Mouse (Mus musculus) urinary bladder, postnatal 36 days (tissue): ENCODE results near the gene Galnt10.

ENCODE experiments used
- DNase-seq, 2 experiments: peaks; one replicate each; pipeline ENCODE4 v3.0.0; 2022; ENCODE audit warnings: low spot score in 2 of 2, mixed read lengths in 1 of 2

The Galnt10 gene

DNA sequence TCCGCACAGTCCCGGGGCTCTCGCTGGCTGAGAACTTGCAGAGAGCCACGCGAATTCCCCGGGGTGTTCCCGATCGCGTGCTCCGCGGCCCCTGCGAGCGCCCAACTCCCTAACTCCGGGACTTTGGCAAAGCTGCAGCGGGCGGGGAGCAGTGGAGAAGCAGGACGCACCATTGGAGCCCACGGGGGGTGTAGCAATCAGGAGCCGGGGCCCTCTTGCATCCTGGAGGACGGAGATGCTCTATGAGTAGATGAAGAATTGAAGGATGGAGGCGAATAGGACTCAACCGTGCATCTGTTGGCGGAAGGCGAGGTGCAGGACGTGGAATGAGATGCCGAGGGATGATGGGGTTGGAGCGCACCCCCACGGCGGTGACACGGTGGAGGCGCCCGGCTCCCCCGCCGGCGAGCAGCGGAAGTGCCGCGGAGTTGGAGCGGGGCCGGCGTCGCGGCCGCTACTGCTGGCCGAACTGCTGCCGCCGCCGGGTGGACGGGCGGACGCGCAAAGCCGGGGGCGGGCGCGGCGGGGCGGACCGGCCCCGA lies at the start of gene Galnt10:
Gene Galnt10, plus strand, starts transcription at position 425 of the 542 bp plus-strand sequence.
- DNase-seq: peak; percentile 82 to 83

- DNase-seq: no peak
These were observed 49.3 kb upstream of the Galnt10 start for GRCm38 (mm10) chr11:57595899-57596298.

DNA sequence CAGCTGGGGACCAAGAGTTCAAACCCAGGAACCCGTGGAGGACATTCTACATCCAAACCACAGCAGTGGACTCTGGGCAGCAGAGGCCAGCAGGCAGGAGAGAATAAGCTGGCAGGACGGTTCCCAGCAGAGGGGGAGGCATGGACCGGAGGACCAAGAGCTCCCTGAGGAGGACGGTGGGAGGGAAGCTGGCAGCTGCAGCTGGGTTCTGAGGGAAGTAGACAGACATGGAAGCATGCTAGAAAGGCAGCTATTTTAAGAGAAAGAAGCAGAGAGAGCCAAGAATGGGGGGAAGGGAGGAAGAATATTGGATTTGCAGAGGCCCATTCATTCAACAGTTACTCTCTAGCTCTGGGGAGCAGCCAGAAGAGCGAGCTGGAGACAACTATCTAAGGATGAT lies 47.1 kb upstream of the Galnt10 start:
- no peak for DNase-seq

- DNase-seq: no peak
These were observed 45.9 kb upstream of the Galnt10 start for GRCm38 (mm10) chr11:57599304-57599703.

DNA sequence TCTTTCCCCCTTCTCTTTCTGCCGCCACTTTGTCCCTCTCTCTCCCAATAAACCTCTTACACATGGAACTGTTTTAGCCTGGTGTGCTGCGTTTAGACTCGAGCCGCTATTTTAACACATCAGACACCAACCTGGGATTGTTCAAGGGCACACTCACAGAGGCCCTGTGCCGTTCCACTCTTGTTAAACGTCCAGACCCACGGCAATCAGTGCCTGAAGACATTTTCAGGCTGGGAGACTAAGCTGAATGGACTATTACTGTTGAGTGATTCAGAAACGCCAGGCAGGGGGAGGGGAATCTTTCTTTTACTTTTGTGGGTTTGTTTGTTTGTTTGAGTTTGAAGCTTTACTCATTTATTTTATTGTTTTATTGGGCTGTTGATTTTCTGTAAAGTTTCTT lies 45.1 kb upstream of the Galnt10 start:
- DNase-seq: no peak

GRCm38 (mm10) chr11:57600621-57601121 lies 44.6 kb upstream of the Galnt10 start:
- peak in 1 of 2 experiments; percentile 20 for DNase-seq

- no peak for DNase-seq
These were observed 43.3 kb upstream of the Galnt10 start for GRCm38 (mm10) chr11:57601806-57602455.

DNA sequence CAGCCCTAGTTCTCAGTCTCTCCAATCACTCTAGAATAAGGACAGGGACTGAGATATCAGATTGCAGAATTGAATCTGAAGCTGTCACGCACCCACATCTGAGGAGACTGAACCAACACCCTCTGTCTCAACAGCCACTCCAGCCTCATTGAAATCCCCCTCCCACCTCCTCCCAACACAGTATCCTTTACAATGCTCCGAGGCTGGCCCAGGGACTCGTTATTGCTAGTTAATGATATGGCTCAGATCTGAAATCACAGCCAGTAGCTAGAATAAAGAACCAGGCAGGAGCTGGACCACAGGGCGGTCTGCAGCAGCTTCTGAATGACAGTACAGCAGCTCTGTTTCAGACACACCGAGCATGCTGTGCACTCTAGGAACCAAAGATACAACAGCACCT lies 40.2 kb upstream of the Galnt10 start:
- no peak for DNase-seq

DNA sequence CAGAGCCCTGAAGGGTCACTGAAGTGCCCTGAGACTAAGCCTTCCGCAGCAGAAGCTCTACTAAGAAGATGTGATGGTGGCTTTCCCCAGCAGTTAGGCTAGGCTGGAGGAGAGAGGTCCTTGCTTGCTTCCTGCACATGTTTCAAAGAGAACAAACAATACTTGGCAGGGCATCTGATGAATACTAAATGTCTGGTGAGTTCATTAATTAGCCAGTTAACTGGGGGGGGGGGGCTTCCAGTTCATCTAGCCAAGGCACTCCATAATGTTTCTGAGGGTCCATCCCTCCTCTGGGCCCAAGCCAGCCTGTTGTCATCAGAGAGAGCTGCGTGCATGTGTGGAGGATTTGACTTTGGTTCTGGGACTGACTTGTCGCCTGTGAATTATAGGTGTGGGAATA lies 39.6 kb upstream of the Galnt10 start:
- no peak for DNase-seq

DNA sequence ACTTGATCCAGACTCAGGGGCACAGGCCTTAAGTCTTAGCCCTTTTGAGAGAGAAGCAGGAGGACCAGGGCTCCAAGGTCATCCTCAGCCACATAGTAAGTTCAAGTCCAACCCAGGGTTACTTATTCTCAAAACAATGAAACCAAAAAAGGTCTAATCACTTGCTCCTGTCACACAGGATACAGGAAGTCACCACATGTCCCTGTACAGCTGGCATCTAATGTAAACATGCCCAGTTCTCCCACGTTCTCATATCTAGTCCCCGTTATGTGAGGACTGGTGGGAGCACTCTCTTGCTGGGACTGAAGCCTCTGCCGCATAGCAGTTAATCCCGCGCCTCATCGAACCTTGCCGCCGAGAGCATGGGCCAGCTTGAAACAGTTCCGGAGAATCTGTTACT lies 30.7 kb upstream of the Galnt10 start:
- DNase-seq: no peak

DNA sequence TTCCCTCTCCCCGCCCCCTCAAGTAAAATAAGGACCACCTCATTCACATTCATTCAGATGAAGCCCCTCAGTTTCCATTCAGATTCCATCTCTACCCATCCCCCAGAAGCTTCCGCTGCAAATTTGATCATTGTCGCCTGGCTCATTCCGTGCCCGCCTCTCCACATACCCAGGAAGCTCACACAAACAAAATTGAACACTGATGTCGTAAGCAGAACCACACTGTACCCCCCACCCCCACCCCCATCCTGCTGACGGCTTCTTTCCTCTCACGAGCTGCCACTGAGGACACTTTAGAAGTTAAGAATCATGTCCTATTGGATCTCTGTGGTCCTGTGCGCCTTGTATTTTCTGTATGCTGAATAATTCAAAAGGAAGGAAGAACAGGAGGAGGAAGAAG lies 30.0 kb upstream of the Galnt10 start:
- DNase-seq: no peak

DNA sequence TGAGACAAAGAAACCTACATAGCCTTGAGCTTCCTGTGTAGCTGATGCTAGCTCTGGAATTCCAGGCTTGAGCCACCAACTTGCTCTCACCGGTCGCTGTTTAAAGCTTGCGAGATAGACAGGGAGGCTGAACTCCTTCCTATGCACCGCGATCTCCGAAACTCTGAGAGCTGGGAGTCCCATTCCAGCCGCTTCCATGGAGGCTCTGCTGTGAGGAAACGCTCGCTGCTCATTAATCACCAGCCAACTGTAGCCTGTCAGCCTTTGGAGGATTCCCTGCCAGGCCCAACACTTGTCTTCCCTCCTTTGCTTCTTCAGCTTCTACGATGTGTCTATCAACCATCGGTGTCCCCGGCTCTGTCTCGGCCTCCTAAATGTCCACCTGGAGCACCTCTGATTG lies 29.4 kb upstream of the Galnt10 start:
- no peak for DNase-seq

DNA sequence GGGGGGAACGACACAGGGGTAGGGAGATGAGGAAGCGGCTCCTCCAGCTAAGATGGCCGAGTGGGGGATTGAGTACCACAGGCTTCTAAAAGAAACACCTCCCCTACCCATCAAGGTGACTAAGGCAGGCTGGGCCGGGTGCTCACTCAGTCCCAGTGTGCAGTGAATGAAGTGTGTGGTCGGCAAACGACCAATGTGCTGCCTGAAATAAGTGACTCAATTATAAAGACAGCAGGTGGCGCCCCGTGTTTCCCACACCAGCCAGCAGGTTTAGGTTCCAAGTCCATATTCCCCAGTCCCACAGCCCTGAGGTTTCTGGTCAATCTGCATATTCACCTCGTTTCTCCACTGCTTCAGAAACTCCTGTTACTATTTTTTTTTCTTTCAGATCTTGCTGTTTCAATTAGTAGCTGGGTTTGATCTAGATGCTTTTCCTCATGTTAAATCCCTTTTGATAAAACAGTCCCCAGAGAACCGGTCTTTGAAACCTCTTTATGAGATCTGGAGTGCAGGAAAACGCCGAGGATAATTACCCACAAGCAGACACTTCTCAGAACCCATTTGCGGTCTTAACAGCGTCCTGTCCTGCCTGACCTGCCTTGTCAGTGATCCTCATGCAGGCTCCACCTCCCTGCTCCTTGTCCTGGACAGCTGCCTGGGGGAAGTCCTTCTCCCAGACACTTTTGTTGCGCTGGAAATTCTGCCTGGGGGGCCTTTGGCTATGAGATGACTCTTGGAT lies 27.5 kb upstream of the Galnt10 start:
- peak; percentile 26 to 57 for DNase-seq

- DNase-seq: no peak
These were observed 23.8 kb upstream of the Galnt10 start for GRCm38 (mm10) chr11:57621472-57621871.

GRCm38 (mm10) chr11:57621876-57622275 lies 23.4 kb upstream of the Galnt10 start:
- no peak for DNase-seq

GRCm38 (mm10) chr11:57624490-57624893 lies 20.8 kb upstream of the Galnt10 start:
- DNase-seq: no peak

- DNase-seq: no peak
These were observed 19.8 kb upstream of the Galnt10 start for GRCm38 (mm10) chr11:57625465-57625864.

GRCm38 (mm10) chr11:57627086-57627735 lies 18.0 kb upstream of the Galnt10 start:
- peak in 1 of 2 experiments; percentile 15 for DNase-seq

DNA sequence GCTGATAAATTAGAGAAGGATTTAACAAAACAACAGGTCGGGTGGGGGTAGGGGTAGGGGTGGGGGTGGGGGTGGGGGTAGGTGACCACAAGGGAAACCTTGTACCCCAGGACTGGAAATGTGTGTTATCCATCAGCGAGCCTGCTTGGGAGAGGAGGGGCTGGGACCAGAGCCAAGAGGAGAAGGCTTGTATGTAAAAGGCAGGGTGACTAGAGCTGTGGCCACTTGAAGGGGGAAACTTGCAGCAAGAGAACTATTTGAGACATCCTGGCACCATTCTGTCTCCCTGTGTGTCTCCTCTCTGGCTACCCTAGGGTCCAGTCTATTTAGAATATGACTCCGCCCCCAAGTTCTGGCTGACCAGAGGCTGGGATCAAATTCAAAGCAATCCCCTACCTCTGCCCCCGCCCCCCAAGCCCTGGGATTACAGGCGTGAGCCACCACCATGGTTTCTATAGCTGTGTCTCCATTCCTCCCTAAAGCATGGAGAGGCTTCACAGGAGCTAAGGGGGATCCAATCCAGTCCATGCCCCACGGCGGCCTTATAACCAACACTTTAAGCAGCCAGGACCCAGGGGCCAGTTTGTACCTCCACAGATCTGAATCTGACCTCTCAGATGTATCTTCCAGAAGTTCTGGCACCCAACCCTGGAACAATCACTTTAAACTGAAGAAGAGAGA lies 13.3 kb upstream of the Galnt10 start:
- no peak for DNase-seq

DNA sequence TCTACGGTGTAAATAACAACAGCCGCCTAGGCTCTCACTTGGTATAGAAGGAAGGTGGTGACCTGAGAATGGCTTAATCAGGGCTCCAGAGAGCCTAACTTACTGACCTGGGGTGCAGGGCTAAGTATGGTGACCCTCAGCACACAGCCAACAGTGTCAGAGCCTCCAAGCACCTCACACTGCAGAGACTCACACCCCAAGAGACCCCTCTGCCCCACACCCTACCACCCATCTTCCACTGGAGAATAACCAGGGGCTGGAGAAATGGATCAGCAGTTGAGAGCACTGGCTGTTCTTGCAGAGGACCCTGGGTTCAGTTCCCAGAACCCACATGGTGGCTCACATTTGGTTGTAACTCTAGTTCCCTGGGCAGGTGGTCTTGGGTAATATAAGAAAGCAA lies 12.2 kb upstream of the Galnt10 start:
- DNase-seq: no peak

DNA sequence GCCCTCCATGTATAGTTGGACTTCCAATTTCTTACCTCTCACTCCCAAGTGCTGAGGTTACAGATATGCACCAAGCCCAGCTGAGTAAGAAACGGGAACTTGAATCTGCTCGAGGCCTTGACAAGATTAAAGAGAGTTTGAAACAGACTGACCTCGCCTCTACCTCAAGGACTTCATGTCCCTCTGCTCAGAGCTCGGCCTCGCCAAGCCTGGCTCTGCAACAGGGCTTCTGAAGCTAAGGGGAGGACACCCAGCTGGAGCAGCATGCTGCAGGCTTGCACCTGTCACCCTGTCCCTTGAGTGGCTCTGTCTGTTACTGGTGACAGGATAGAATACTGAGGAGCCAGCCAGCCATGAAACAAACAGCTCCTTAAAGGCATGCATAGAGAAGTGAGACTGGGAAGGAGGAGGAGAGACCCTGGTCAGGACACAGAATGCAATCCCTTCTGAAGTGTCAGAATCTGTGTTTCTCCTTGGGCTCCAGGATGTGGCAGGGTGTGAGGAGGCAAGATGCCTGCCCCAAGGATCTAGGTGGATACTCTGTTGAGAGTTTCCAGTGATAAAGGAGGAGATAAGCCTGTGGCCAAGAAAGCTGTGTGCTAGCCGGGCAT lies 11.2 kb upstream of the Galnt10 start:
- DNase-seq: no peak
